Mouse (Mus musculus): Measurements from ENCODE around the gene Miox.

DNA sequence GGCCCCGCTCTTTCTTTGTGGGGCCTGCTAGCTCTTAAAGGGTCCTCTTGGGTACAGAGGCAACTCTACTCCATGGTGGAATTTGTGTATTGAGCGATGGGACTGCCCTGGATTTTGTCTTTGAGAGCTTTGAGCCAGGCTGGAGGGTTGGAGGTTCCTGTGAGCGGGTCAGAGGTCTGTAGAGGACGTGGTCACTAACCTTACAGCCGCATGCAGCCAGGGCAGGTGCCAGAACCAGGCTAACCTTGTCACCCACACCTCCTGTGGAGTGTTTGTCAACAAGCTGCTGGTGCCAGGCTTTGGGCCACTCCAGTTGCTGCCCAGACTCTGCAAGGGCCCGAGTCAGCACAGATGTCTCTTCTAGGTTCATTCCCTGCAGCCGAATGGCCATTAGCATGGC is 41.8 kb downstream of the Miox start:
- no peak for TF ChIP-seq EP300 (IDR thresholded peaks at IDR 0.05; ENCODE audit: insufficient read depth, low read depth, low read length)
- no peak for TF ChIP-seq CTCF (IDR thresholded peaks at IDR 0.05)

Measured in heart, adult 2 months (tissue).